Mouse (Mus musculus) layer of hippocampus, adult 8-10 months (tissue): ENCODE measurements around the gene Oas1a. TPM values are rescaled to one million over a fixed set of nuclear protein-coding genes. Genes with fewer than 3 reads are reported as not detected.
A peak's percentile ranks its signal among the peaks of the same experiment; 100 is the strongest.
"Not testable (repeated sequence)": the region's sequence is repeated elsewhere in the genome, so short reads cannot be mapped to it uniquely, and the experiment has no call there.

ENCODE experiments used
- DNase-seq, 2 experiments: peaks; one replicate each; pipeline ENCODE4 v3.0.0; 2022; ENCODE audit warnings: low spot score in 2 of 2
- total RNA-seq, 4 experiments: library from RNA; stranded (reverse); gene quantifications; 2 replicates each; pipeline ENCODE4 v1.2.4; 2022

Gene Oas1a
- total RNA-seq, 4 experiments from 2014 or later = 0.31 to 2.4 (median 0.74) TPM

DNA sequence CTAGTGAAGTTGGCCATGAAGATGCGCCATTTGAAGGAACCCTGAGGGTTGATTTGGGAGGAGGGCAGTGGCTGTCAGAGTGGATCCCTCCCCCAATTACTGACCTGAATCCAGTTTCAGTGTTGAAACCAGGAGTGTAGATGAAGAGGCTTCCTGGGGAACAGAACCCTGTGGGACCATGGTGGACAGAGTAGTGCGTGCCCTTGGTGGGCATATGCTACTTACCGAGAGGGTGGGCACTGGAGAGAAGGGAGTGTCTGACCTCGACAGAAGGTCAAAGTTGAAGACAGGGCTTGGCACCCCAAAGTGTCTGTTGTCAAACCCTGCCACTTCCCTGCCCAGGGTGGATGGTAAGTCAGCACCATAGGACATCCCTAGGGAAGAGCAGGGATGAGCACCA, 13.5 kb downstream of the Oas1a start:
- not testable (repeated sequence) for DNase-seq

- DNase-seq = no peak
Observed at GRCm38 (mm10) chr5:120892243-120892660, 15.1 kb downstream of the Oas1a start.

DNA sequence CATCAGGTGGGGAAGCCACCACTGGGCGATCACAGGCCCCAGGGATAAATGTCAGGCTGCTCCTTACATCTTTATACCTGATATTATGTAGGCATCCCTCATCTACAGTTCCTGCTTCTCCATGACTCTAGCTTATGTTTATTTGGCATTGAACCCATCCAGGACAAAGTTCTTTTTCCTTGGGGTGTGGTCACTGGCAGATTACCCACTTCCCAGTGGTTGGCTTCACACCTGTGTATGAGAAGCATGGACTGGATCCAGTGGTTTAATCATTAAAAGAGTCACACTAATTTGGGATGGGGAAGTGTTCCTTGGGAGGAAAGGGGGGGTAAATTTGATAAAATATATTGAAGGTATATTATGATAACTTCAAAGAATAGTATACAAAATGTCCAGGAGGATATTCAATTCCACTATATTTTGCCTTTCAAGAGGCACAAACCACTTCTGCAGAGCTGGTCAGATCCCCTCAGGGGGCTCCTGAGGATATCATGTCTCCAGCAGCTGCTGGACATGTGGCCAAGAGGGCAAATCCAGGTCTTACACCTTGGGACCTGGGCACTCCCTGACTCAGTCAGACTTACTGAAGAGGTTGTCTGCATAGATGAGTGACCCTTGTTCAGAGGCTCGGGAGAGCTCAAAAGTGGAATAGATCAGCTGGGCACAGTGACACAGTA, 15.6 kb downstream of the Oas1a start:
- DNase-seq = not testable (repeated sequence)

GRCm38 (mm10) chr5:120890991-120891390, 16.3 kb downstream of the Oas1a start:
- no peak for DNase-seq

DNA sequence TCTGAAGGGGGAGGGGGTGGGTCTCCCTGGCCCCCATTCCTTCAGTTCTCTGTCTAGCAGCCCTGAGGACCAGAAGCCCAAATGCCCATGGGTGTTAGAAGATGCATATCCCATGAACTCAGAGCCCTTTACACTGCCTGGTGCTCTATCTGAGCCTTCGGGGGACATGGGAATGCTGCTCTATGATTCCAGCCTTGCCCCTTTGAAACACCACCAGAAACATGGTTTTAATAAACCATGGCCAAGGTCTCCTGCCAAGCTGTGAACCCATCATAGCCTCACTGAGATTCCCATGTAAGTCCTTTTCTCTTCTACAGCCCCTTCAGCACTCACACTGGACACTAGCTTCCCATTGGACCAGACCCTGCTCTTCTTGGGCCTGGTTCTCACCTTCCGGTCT, 17.3 kb downstream of the Oas1a start:
- no peak for DNase-seq

DNA sequence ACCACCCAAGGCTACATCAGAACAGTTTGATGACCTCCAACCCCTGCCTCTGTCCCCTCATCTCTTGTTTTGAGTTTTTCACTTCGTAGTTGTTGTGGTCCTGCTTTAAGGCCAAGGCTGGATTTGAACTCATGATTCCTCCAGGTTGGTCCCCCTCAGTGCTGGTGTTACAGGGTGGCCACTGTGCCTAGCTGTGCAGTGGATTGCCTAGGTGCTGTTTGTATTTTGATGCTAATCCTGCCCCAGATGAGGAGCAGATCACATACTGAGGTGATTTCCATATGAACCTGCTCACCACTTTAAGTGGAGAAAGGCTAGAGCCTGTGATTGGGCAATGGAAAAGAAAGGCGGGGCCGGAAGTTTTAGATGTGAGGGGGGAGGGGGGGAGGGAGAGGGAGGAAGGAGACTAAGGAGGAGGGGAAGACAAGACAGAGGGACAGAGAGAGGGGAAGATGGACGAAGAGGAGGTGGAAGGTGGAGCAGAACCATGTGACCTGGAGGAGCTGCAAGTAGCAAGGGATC, 19.0 kb downstream of the Oas1a start:
- not testable (repeated sequence) for DNase-seq

- DNase-seq = no peak
Observed at GRCm38 (mm10) chr5:120887831-120888230, 19.5 kb downstream of the Oas1a start.

- DNase-seq = not testable (repeated sequence)
Observed at GRCm38 (mm10) chr5:120887413-120887812, 19.9 kb downstream of the Oas1a start, which contains the start of gene Oas1g. Oas1g (minus strand) TSS chr5:120887613.

DNA sequence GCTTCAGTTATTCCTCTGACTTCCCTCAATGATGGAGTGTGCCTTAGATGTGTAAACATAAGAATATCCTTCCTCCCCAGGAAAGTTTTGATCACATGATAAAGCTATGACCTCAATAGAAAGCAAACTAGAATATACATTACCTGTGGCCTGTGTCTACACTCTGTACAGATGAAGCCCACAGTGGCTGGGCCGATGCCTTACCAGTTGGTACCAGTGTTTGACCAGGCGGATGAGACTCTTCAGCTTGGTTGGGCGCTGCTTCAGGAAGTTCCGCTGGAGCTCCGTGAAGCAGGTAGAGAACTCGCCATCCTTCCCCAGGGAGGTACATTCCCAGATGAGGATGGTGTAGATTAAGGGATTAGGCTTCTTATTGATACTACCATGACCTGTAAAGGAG, 25.6 kb downstream of the Oas1a start:
- DNase-seq = not testable (repeated sequence)

DNA sequence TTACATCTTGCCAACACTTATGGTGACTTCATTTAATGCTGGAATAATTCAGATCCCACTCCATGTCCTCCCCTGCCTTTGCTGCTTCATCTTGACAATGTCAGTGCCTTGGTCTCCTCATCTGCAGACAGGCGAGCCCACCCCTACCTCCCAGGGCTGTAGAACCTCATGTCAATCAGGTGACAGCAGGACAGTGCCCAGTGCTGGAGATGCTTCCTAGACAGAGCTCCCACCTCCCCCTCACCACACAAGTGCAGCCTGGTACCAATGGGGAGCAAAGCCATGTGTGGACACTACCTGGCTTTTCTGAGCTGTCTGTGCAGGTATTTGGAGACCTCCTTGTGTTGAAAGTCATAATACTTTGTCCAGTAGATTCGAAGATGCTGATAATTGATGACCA, 28.5 kb downstream of the Oas1a start:
- DNase-seq = not testable (repeated sequence)

DNA sequence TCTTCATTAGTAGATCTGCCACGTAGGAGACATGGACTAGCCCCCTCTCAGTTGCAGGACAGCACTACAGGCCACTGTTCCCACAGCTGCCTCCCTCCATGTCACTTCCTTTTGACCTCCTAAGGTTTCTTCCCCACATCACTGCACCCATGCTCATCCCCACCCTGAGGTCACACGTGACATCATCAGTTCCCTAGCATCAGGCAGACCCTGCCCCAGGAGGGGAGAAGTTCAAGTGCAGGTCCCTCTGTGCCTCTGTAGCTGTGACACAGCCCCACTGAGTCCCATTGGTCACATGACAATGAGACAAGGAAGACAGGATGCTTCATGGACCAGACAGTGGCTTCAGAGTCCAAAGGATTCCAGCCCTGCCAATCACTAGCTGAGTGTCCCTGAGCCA, 29.9 kb downstream of the Oas1a start:
- not testable (repeated sequence) for DNase-seq

- not testable (repeated sequence) for DNase-seq
Observed at GRCm38 (mm10) chr5:120876839-120877238, 30.5 kb downstream of the Oas1a start.

DNA sequence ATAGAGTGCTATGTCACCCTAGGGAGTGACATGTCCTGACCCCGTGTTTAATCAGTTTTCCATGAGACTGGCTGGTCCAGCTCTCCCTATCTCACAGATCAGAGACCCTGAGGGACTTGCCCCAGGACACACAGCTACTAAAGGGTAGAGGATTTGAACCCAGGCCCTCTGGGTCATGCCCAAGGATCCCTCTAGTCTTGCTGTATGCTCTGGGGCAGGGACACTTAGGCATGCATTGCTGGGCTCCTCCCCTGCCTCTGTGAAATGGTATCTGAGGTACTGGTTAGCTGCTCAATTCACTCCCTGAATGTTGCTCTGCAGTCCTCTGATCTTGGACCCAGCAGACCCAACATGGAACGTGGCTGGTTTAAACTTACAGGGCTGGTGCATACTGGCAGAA, 35.9 kb downstream of the Oas1a start:
- no peak for DNase-seq

- no peak for DNase-seq
Observed at GRCm38 (mm10) chr5:120870782-120871181, 36.5 kb downstream of the Oas1a start.

GRCm38 (mm10) chr5:120870081-120870480, 37.2 kb downstream of the Oas1a start:
- no peak for DNase-seq

DNA sequence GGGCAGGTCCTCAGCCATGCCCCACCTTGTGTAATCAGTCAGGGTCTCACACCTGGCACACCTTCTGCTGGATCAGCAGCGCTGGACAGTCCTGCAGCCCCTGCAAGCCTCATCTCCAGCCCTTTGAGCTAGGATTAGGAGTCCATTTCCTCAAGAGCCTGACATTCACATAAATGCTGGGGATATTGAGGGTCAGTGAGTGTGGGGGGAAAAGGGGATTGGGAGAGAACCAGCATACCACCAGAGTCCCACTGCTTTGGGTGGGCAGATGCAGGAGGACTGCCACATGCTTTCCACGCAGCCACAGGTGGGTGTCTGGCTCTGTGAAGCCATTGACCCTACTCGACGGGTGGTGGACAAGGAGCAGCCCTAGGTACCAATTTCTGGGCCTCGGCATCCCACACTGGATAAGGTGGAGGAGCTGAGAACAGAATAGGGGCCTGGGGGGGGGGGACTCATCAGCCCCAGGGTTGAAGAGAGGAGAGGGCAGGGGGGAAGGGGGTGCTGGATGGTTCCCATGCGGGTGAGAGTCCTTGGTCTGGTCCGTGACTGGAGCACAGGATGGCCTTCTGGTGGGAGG, 37.8 kb downstream of the Oas1a start:
- DNase-seq = no peak

- no peak for DNase-seq
Observed at GRCm38 (mm10) chr5:120865336-120865860, 41.9 kb downstream of the Oas1a start.

DNA sequence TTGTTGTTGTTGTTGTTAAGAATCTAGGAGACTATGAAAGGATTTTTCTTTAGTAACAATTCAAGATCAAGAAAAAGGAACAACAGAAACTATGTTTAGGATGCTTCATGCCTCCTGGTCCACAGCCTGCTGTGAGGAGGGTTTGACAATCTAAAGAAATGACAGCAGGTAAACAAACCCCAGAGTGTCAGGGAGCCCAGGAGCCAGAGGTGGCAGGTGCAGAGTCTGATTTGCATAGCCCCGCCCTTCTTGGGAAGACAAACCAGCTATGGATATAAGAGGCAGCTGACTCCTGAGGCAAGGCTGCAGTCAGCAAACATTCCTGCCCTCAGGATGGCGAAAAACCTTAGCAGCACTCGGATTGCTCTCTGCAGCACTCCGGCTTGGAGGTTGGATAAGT, 46.2 kb downstream of the Oas1a start, which contains the start of gene Oas1h:
Gene Oas1h, plus strand, starts transcription at position 301 of the 400 bp plus-strand sequence.
- DNase-seq = no peak

- DNase-seq = peak; percentile 26 to 29
Observed at GRCm38 (mm10) chr5:120859241-120859640, 48.1 kb downstream of the Oas1a start.

GRCm38 (mm10) chr5:120849601-120850136, 57.7 kb downstream of the Oas1a start:
- DNase-seq = peak in 1 of 2 experiments; percentile 41

GRCm38 (mm10) chr5:120847067-120847466, 60.3 kb downstream of the Oas1a start, which contains the start of gene Oas1f:
Oas1f (plus strand) TSS chr5:120847367.
- no peak for DNase-seq
